Mouse (Mus musculus) midbrain, embryonic 11.5 days (tissue): ENCODE measurements around the gene Cd55. TPM values are rescaled to one million over a fixed set of nuclear protein-coding genes. Genes with fewer than 3 reads are reported as not detected.

Experiments used
- ATAC-seq: fragments of 200-750 bp; cut with Nextera tagmentation; 2 replicates; pipeline ENCODE4 v1.8.0; 2017; ENCODE audit warnings: moderate TSS enrichment, moderate library complexity; ENCODE audit not compliant: low FRiP score
- DNase-seq: peaks from one replicate; pipeline ENCODE4 v3.0.0; 2015; ENCODE audit warnings: low spot score; ENCODE audit errors: missing footprints
- H3K27ac ChIP-seq: fragments of 300-500 bp; sonication (generic); 2 replicates; pipeline ENCODE4 v1.5.1; 2014; ENCODE audit warnings: low read depth, low read length
- H3K27me3 ChIP-seq: fragments of 300-500 bp; sonication (generic); 2 replicates; pipeline ENCODE4 v1.6.1; 2014; ENCODE audit warnings: mild to moderate bottlenecking, low read length, moderate library complexity, mixed read lengths; ENCODE audit not compliant: control insufficient read depth, insufficient read depth
- H3K36me3 ChIP-seq: fragments of 300-500 bp; sonication (generic); 2 replicates; pipeline ENCODE4 v1.6.1; 2014; ENCODE audit warnings: mild to moderate bottlenecking, low read length, moderate library complexity, mixed read lengths; ENCODE audit not compliant: control insufficient read depth, insufficient read depth
- H3K4me1 ChIP-seq: fragments of 300-500 bp; sonication (generic); 2 replicates; pipeline ENCODE4 v1.6.1; 2014; ENCODE audit warnings: low read length; ENCODE audit not compliant: control insufficient read depth, insufficient read depth
- H3K4me2 ChIP-seq: fragments of 300-500 bp; sonication (generic); 2 replicates; pipeline ENCODE4 v1.6.1; 2014; ENCODE audit warnings: mild to moderate bottlenecking, moderate library complexity
- H3K4me3 ChIP-seq: fragments of 300-500 bp; sonication (generic); 2 replicates; pipeline ENCODE4 v1.5.1; 2014; ENCODE audit warnings: low read depth, low read length
- H3K9ac ChIP-seq: fragments of 300-500 bp; sonication (generic); 2 replicates; pipeline ENCODE4 v1.6.1; 2014; ENCODE audit warnings: low read length
- H3K9me3 ChIP-seq: fragments of 300-500 bp; sonication (generic); 2 replicates; pipeline ENCODE4 v1.6.1; 2016; ENCODE audit warnings: low read length; ENCODE audit not compliant: control insufficient read depth
- WGBS: fragments of 180-500 bp; shearing (Covaris S2); extraction: QIAGEN DNeasy Blood & Tissue Kit; methylation state at CpG from one replicate; pipeline ENCODE4 v1.1.7; 2014; 5-methylcytosine and 5-hydroxymethylcytosine counted together
- polyA plus RNA-seq: library from polyadenylated mRNA; unstranded; fragments of >200 nt; fragmentation: Nextera tagmentation; extraction: Ambion mirVana; gene quantifications from 2 replicates; pipeline ENCODE4 v1.2.1, GENCODE M21; 2014

The Cd55 gene
- 2.8 and 4.6 TPM in 2 replicates for polyA plus RNA-seq

DNA sequence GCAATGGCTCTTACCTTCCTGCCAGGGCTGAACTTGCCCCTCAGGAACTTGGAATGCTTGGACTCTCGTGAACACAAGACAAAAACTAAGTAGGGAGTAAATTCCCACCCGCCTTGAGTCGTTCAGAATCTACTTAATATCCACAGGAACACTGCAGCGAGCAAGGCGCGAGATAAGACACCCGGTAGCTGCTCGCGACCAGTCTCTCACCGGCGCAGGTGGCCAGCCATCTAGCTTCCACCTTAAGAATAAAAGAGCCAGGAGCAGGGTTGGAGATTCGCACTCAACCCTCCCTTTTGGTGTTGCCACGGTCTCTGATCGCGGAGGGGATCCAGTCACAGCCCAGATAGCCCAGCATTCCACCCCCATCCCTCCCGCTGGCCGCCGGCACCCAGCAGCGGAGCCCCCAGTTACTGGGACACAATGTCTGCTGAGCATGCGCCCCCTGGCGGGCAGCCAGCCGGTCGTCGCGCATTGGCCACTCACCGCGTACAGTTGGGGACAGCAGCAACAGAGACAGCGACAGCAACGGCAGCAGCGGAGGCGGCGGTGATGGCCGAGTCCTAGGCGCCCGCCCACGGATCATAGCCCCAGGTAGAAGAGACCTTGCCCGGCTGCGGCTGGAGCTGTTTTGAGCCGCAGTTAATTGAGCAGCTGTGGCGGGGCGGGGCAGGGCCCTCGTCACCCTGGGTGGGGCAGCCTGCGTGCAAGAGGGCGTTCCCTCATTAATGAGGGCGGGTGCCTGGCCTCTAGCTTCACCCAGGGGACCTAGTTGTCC lies at the start of gene Cd55:
Cd55 (minus strand) TSS at position 661 of the 778 bp plus-strand sequence.
- Histone ChIP-seq H3K27ac (no peak within 1 kb of the TSS), H3K9me3 (no peaks in the 10 kb centered on the region), H3K4me1 (no peaks in the 10 kb centered on the region), H3K9ac (peak within 1 kb of the TSS; percentile 71), H3K36me3 (no peaks in the 10 kb centered on the region), H3K27me3 (no peaks in the 10 kb centered on the region), H3K4me2 (peak within 1 kb of the TSS; percentile 81), H3K4me3 (peak within 1 kb of the TSS; percentile 62)
- DNase-seq = peak; percentile 99
- peak; percentile 96 for ATAC-seq
- under 1% methylated on average over 45 of the region's 45 CpGs for WGBS

DNA sequence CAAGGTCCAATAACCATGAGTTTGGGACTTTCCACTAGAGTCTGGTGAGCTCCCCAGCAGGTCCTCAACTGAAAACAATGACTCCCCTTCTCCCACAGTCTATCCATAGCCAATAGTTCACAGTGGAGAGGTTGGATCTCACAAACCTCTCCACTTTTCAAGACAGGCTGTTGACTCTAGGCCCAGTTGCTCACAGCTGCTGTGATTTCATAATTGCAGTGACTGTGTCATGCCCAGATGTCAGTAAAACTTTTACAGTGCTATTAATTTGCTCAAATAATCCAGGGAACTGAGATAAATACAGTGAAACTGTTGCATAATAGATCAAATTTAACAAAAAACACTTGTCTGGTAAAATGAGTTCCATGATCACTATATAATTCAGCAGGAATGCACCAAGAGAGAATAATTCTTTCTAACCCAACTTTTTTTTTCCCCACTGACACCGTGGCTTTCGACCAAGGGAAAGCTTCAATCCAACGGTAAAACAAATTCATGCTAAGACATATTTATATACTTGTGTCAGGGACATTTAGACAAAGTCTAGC lies 49.4 kb upstream of the Cd55 start:
- no peaks in the 10 kb centered on the region for H3K4me1 ChIP-seq
- no peak overlapping the region for H3K9ac ChIP-seq
- H3K27ac ChIP-seq = no peak overlapping the region
- H3K4me3 ChIP-seq = no peak overlapping the region
- H3K27me3 ChIP-seq = no peaks in the 10 kb centered on the region
- no peaks in the 10 kb centered on the region for H3K9me3 ChIP-seq
- no peak overlapping the region for H3K4me2 ChIP-seq
- 87% methylated on average over 3 of the region's 3 CpGs for WGBS
- H3K36me3 ChIP-seq = no peaks in the 10 kb centered on the region
- no peak for ATAC-seq
- no peak for DNase-seq

GRCm38 (mm10) chr1:130508957-130509350 lies 46.4 kb upstream of the Cd55 start:
- Histone ChIP-seq H3K27me3 (no peaks in the 10 kb centered on the region), H3K27ac (no peak overlapping the region), H3K9me3 (no peaks in the 10 kb centered on the region), H3K4me2 (no peak overlapping the region), H3K4me3 (no peak overlapping the region), H3K4me1 (no peaks in the 10 kb centered on the region), H3K36me3 (no peaks in the 10 kb centered on the region), H3K9ac (no peak overlapping the region)
- ATAC-seq (no peak), DNase-seq (no peak)
- 59% methylated on average over 2 of the region's 2 CpGs for WGBS

GRCm38 (mm10) chr1:130508030-130508956 lies 45.7 kb upstream of the Cd55 start:
- no peak overlapping the region for H3K9ac ChIP-seq
- no peaks in the 10 kb centered on the region for H3K4me1 ChIP-seq
- no peak overlapping the region for H3K4me3 ChIP-seq
- no peaks in the 10 kb centered on the region for H3K36me3 ChIP-seq
- 72% methylated on average over 6 of the region's 6 CpGs for WGBS
- no peak for ATAC-seq
- no peak overlapping the region for H3K27ac ChIP-seq
- H3K27me3 ChIP-seq = no peaks in the 10 kb centered on the region
- DNase-seq = no peak
- no peaks in the 10 kb centered on the region for H3K9me3 ChIP-seq
- no peak overlapping the region for H3K4me2 ChIP-seq

- no peak overlapping the region for H3K9ac ChIP-seq
- no peak overlapping the region for H3K4me2 ChIP-seq
- WGBS = 80% methylated on average over 2 of the region's 2 CpGs
Observed at GRCm38 (mm10) chr1:130507408-130507807, 44.9 kb upstream of the Cd55 start.

DNA sequence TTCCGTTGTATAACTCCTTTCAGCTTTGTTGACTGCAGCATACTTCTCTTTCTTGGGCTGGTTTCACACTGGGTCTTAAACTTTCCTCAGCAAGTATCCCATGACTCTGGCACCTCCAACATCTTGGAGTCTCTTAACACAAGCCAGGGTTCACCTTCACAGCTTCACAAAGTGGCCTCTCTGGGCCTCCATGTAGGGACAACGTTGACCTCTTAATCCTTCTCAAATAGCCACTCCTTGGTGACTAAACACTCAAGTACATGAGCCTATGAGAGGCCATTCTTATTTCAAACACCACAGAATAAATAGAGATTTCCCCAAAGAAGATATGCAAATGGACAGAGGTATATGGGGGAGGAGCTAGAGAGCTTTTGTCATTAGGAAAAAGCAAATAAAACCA lies 37.4 kb upstream of the Cd55 start:
- H3K4me3 ChIP-seq = no peak overlapping the region
- WGBS = 82% methylated on average over 2 of the region's 2 CpGs
- no peaks in the 10 kb centered on the region for H3K36me3 ChIP-seq
- H3K4me1 ChIP-seq = no peaks in the 10 kb centered on the region
- H3K27me3 ChIP-seq = no peaks in the 10 kb centered on the region
- no peak overlapping the region for H3K27ac ChIP-seq
- no peak overlapping the region for H3K4me2 ChIP-seq
- DNase-seq (no peak), ATAC-seq (no peak)
- no peaks in the 10 kb centered on the region for H3K9me3 ChIP-seq
- no peak overlapping the region for H3K9ac ChIP-seq

More at GRCm38 (mm10) chr1:130507408-130507807, 44.9 kb upstream of the Cd55 start:
- Histone ChIP-seq H3K36me3 (no peaks in the 10 kb centered on the region), H3K27me3 (no peaks in the 10 kb centered on the region), H3K9me3 (no peaks in the 10 kb centered on the region), H3K4me3 (no peak overlapping the region), H3K4me1 (no peaks in the 10 kb centered on the region), H3K27ac (no peak overlapping the region)
- ATAC-seq (no peak), DNase-seq (no peak)

- Histone ChIP-seq H3K27me3 (no peaks in the 10 kb centered on the region), H3K9me3 (no peaks in the 10 kb centered on the region), H3K9ac (no peak overlapping the region), H3K27ac (no peak overlapping the region), H3K36me3 (no peaks in the 10 kb centered on the region), H3K4me3 (no peak overlapping the region), H3K4me2 (no peak overlapping the region), H3K4me1 (no peaks in the 10 kb centered on the region)
- ATAC-seq (no peak), DNase-seq (no peak)
Observed at GRCm38 (mm10) chr1:130498331-130498730, 35.8 kb upstream of the Cd55 start.

- H3K4me3 ChIP-seq = no peak overlapping the region
- no peaks in the 10 kb centered on the region for H3K9me3 ChIP-seq
- no peaks in the 10 kb centered on the region for H3K27me3 ChIP-seq
- H3K36me3 ChIP-seq = no peaks in the 10 kb centered on the region
- WGBS = 90% methylated on average over 10 of the region's 10 CpGs
- no peaks in the 10 kb centered on the region for H3K4me1 ChIP-seq
- no peak overlapping the region for H3K27ac ChIP-seq
- no peak overlapping the region for H3K9ac ChIP-seq
- H3K4me2 ChIP-seq = no peak overlapping the region
- DNase-seq (no peak), ATAC-seq (no peak)
Observed at GRCm38 (mm10) chr1:130486816-130487545, 24.4 kb upstream of the Cd55 start.
